Mouse (Mus musculus): Measurements from ENCODE around the gene Gsx2.

The Gsx2 gene

GRCm38 (mm10) chr5:75075383-75075941, at the start of gene Gsx2:
Gene Gsx2 (plus strand): TSS chr5:75075601.
- peak in 1 of 2 experiments; percentile 14 for DNase-seq

DNA sequence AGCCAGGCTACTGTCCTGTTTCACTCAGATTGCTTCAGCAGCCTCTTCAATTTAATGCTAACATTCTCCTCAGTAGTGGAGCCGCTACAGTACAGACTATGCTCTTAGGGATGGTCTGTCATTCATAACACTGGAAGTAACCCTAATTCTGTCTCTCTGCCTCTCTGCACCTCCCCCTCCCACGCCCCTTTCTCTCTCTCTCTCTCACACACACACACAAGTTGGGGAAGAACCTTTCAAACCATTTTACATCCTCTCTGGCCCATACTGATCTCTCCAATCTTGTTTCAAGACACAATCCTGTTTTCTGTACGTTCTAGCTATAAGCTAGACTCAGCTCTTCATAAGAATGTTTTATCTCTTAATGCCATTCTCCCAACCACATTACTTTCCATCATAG, 39.9 kb upstream of the Gsx2 start:
- no peak for DNase-seq

GRCm38 (mm10) chr5:75039307-75039706, 36.1 kb upstream of the Gsx2 start:
- DNase-seq: no peak

DNA sequence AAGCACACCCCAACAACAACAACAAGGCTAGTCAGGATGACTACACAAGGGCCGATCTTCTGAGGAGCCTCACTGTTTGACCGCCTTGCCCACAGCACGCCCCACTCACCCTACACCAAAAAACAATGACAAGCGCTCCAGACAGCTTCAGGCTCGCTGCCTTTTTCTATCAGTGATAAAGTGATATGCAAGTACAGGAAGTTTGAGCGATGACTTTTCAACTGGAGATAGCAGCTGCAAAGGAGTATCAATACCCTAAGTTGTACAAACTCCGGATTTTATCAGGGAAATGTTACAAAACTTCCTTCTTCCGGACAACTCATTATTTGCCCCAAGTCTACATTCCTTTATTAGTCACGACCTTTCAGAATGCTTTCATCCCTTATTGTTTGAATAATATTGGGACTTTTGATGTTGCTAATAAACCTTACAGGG, 32.4 kb upstream of the Gsx2 start:
- DNase-seq: no peak

- peak; percentile 56 to 69 for DNase-seq
These were observed 31.6 kb upstream of the Gsx2 start for GRCm38 (mm10) chr5:75043621-75044301.

GRCm38 (mm10) chr5:75044310-75044904, 31.0 kb upstream of the Gsx2 start, which contains the start of gene Chic2:
Gene Chic2 (minus strand): TSS chr5:75044774.
- peak; percentile 89 to 92 for DNase-seq

- DNase-seq: no peak
These were observed 30.0 kb upstream of the Gsx2 start for GRCm38 (mm10) chr5:75045371-75045770.

DNA sequence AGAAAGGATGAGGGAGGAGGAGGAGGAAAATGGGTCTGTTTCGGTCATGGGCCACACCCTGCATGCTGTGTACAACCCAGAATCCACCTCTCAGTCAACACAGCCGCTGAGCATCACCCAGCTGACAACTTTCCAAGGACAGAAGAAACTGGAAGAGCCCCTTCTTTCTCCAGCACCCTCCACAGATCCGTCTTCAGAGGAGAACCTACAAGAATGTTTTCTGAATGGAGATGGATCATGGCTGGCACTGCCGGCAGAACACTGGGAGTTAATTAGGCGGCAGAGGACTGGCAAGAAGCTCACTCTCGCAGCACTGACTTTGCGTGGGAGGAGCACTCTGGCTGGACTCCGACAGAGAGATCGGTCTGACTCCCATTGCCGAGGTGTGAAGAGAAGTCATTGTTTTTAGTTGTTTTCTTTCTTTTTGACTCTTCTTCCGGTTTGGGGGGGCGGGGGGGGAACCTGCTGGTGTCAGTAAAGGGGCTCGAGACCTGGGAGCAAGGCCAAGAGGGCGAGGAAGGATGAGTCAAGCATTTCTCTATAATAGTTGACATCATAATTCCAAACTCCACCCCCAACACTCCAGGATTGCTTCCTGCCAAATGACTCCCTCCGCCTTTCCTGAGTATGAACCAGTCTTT, 28.6 kb upstream of the Gsx2 start:
- DNase-seq: peak; percentile 44 to 45

GRCm38 (mm10) chr5:75051109-75051508, 24.3 kb upstream of the Gsx2 start:
- no peak for DNase-seq

GRCm38 (mm10) chr5:75063177-75063576, 12.2 kb upstream of the Gsx2 start:
- no peak for DNase-seq

GRCm38 (mm10) chr5:75066715-75067114, 8.7 kb upstream of the Gsx2 start:
- no peak for DNase-seq

DNA sequence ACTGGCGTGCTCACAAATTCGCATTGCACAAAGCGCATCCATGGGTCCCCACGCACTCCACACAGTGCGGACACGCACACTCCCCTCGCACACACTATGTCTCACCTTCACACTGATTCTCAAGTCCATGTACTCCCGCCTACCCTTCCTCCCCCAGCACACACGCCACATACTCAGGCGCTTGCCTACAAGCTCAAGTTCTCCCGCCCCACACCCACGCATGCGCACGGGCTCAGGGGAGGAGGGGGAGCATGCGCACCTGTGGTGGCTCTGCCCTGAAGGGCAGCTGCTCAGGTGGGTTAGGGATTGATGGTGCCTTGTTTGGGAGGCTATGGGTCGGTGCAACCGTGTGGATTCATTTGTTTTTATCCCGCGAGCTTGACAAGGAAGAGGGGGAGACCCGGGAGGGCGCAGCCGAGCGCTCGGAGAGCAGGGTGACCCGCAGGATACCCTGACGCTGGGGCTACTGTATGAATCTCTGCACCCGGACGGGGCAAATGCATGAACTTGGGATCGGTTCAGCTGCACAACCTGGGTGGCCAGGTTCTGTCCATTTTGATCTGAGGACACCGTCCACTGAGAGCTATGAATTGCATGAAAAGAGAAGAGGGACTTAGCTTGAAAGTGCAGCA, 8.2 kb upstream of the Gsx2 start:
- peak; percentile 72 to 77 for DNase-seq

DNA sequence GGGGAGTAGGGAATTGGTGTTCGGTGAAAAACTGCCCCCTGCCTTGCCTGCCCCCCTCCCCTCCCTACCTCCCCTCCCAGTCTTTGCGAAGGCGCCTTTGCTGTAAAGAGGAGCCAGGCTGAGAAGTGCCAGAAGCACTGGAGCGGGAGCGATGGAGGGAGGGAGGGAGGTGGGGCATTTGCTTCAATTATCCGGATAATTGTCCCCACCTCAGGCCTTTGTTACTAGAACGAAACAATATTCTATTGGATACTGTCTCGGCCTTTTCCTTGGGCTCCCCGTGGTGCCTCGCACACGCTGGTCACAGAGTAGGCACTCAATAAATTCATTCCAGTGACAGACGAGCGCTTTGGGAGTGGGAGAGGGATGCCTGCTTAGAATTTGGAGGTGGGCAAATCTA, 5.3 kb upstream of the Gsx2 start:
- no peak for DNase-seq

DNA sequence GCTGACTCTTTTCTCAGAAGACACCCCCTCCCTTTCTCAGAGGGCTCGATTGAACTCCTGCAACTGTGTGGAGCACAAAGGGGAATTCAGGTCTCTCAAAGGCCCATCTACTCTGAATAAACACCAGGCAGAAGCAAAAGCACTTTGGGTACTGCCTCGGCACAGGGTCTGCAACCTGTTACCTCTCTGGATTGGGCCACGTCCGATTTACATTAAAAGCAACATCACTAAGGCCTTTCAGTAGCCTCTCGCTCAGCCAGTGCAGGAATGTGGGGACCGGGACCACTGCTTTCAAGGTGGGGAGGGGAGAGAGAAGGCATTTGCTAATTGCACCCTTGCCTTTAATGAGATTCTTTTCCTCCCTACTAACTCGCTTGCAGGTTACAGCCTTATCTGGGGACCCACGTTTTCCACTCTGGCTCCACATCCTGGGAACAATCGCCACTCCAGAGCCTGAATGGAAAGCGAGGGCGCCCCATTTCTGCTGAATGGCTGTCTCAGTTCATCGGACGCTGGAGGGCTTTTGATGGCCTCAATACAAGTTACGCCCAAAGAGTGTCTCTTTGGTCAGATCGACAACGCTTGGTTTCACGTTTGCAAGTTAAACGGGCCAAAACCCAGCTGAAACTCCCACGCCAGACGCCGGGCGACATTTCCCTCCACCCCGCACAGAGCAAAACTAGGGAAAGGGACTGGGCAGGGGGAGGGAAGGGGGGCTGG, 4.6 kb upstream of the Gsx2 start:
- no peak for DNase-seq

GRCm38 (mm10) chr5:75071951-75072350, 3.5 kb upstream of the Gsx2 start:
- no peak for DNase-seq

GRCm38 (mm10) chr5:75072532-75072931, 2.9 kb upstream of the Gsx2 start:
- DNase-seq: no peak

GRCm38 (mm10) chr5:75073167-75073566, 2.2 kb upstream of the Gsx2 start:
- DNase-seq: no peak

DNA sequence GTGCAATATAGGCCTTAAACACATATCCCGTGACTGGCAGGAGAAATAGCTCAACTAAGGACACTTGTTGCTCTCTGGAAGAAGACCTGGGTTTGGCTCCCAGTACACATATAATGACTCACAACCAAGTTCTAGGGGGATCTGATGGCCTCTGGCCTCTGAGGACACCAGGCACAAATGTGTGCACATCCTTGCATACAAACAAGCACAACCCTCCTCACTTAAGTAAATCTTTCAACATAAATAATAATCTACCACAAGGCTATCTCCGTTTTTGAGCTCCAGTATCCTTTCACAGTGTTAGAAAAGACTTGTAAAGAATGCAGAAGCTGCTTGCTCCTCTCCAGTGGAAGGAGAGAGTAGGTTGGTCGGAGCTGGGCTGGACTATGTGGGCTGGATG, 1.7 kb upstream of the Gsx2 start:
- DNase-seq: no peak

- no peak for DNase-seq
These were observed 1.3 kb upstream of the Gsx2 start for GRCm38 (mm10) chr5:75074132-75074531.

GRCm38 (mm10) chr5:75074537-75075382, 641 bp upstream of the Gsx2 start:
- DNase-seq: no peak

DNA sequence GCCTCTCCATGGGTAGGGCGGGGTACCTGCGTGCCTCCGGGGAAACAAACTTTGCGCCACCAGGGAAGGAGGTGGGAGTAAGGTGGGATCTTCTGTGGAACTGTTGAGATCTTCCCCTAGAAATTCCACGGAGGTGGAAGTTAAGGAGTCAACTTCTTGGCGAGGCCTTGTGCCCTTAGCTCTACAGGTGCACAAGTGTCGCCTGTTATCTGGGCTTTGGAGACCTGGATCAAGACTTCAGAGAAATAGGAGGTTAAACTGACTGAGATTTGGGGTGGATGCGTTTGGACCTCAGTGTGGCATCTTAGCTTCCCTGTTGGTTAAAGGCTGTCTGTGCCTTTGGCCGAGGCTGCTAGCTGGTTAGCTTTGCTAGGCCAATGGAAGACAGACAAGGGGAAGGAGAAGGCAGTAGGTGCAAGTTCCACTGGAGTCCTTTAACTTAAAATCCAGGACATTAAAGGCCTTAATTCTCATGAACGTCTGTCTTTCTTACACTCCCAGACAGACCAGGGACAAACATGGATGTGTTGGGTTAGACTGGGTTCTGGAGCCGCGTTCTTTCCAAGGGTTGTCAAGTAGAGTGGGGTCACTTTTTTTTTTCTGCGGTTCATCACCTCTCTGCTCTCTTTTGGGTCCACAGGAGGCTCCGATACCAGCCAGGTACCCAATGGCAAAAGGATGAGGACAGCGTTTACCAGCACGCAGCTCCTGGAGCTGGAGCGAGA, 1.1 kb downstream of the Gsx2 start:
- DNase-seq: no peak
